Mouse (Mus musculus): ENCODE measurements at regions not wholly inside any gene's neighbourhood (a gene's known extent, or its start where the extent isn't known, plus 50 kb on each side); places are given as distances from the start of the nearest gene placed in this dataset.

DNA sequence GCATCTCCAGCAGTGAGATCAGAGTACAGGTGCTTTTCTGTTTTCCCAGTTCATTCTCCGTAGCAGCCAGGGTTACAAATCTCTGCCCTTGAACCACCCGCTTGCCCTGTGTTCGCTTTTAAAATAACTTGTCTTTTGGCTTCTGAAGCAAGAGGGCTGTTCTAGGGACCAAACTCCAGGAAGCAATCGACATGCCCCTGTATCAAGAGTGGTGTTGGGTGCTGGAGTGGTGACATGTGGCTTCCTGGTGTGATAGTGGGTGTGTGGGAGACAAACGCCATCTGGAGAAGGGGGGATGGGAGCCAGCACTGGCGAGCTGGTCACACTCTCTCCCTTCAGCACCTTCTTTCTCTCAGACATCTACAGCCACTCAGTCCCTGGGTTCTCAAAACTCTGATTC is 186.0 kb upstream of the Irx3 start:
- no peak for ATAC-seq (replicated peaks; ENCODE audit: low FRiP score, low TSS enrichment, poor library complexity, severe bottlenecking)

DNA sequence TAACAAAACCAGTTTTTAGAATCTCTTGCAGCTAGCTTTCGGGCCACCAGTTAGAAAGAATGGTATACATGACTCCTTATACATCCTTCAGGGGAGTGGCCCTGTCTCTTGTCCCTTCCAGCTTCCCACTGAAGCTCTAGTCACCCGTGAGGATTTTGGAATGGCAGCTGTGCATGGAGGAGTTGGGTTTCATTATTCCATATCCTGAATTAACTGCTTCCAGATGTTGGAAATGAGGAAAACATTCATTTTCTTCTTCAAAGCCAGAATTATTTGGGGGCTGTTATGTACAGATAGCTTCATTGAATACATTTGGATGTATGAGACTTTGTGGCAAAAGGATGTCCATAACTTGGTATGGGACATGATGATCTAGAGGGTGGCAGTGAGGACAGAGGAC is 181.3 kb upstream of the Irx3 start:
- ATAC-seq (replicated peaks; ENCODE audit: low FRiP score, low TSS enrichment, poor library complexity, severe bottlenecking): no peak

DNA sequence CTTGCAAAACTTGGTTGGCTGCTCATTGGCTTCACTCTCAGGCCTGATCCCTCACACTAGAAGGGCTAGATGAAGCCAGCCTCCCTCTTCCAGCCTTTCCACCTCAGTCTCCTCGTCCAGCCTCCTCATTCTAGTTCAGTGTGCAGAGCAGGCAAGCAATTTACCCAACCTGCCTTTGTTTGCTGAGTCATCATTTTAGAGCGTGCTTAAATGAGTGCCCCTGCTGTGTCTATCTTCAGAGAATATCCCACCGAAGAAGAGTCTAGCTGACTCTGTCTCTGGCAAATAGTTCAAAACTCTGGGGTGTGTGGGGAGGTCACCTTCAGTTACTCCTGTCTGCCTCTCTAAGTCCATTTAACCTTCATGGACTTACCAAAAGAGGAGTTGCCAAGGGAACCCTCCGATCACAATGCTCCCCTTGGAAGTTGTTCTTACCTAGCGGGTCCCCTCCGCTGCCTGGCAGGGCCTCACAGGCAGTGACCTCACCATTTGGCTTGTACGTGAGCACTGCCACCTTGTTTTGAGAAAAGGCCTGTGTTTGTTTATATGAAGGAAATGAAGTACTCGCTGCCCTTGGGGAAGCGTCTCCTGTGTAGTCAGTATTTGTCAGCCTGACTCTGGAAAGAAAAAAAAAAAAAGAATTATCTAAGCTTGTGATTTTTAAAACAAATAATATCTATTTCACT is 175.2 kb upstream of the Irx3 start:
- no peak for ATAC-seq (replicated peaks; ENCODE audit: low FRiP score, low TSS enrichment, poor library complexity, severe bottlenecking)

DNA sequence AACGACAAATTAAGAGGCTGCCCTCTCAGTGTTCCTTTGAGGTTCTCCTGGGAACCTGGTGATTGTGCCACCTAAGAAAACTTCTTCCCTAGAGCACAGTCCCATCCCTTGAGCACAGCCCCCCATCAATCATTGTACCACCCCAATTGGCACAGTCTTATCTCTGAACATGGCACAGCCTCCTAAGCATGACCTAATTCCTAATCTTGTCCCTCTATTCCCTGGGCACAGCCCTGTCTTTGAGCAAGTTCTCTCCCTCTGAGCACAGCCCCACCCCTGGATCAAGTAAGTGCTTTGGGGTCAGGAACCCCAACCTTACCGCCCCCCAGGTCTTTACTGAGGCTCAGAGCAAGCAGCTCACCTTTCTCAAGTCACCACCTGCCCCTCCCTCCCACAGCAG is 173.6 kb upstream of the Irx3 start:
- ATAC-seq (replicated peaks; ENCODE audit: low FRiP score, low TSS enrichment, poor library complexity, severe bottlenecking): no peak

DNA sequence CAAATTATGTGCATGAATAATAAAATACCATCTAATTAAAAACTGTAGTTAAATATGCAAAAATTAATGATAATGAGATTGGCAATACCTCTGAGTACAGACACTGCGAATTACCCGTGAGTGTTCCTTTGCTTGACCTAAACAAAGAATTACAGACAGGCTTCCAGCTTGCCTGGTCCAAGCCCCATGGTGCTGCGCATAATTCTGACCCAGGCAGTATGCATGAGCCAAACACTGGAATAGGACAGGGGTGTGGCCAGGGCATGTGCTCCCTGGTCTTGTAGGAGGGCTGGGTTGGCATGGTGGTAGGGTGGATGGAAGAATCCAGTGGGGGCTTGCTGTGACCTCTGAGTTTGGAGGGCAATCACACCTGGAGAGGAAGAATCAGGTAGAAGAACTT is 172.8 kb upstream of the Irx3 start:
- no peak for ATAC-seq (replicated peaks; ENCODE audit: low FRiP score, low TSS enrichment, poor library complexity, severe bottlenecking)

DNA sequence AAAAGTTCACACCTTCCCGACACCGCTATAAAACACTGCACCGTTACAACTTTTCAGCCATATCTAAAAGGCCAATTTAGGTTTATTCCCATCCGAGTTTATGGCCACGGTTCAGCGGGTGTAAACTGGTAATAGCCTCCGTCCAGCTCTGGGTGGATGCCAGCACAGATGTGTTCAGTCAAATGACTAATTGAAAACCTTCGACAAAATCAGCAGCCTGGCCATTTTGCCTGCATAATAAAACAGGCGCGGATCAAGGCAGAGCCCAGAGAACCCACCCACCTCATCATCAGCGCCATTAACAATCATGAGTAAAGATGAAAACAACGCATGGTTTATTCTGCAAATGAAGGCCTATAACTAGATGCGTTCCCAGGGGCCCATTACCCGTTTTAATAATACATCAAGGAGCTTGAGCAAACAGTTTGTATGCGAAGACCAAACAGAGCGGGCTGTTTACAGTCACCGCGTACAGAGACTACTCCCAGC is 172.1 kb upstream of the Irx3 start:
- no peak for ATAC-seq (replicated peaks; ENCODE audit: low FRiP score, low TSS enrichment, poor library complexity, severe bottlenecking)

DNA sequence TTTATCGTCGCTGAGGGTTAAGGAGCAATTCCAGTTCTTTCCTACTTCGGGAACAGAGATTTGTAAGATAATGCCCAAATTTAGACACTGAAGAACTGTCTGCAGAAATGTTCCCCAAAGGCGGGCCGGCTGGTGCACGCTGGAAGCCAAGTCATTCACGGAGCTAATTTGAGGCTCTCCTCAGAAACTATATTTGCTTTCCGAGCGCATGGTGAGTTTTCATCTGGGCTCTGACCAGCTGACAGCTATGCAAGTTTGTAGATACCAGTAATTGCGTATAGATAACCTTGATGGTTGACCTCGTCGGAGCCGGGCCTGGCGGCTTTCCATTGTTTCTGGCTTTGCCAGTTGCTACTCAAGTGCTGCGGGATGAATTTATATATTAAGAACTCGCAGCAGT is 165.5 kb upstream of the Irx3 start:
- no peak for ATAC-seq (replicated peaks; ENCODE audit: low FRiP score, low TSS enrichment, poor library complexity, severe bottlenecking)

DNA sequence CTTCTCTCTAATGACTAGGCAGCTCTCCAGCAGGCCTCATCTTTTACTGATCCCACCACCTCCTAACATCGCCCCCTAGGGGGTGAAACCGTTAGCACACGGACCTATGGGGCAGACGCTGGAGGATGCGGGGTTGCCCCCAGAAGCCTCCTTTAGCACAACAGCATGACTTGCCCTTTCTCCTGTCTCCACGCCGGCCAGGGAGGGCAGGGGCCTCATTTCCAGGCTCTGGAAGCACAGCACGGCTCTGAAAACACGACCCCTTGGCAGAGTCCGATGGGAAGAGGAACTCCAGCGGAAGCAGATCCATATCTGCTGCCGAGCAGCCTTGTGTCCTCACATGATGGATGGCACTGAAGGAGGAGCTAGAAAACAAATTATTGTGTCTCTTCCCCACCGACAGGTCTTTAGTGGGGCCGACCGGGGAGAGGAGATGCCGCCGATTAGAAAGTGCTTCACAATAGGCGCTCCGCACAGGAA is 165.1 kb upstream of the Irx3 start:
- peak; percentile 37; the same call in 1 of the 2 replicates for ATAC-seq (replicated peaks; ENCODE audit: low FRiP score, low TSS enrichment, poor library complexity, severe bottlenecking)

DNA sequence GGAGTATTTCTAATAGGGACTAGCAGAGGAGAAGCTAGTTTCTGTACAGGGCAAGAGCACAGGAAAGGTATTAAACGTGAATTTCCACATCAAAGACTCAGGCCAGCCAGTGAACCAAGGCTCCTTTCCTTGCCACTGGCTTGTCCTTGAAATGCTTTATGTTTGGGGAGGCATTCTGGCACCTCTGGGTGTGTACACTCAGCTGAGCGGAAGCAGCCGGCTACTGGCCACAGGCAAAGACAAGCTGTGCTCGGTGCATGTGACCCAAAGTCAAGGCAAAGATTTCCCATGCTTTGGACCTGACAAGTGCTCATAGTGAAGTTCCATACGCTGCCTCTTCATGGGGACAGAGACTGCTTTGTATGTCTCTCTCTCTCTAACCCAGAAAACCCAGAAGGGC is 159.8 kb upstream of the Irx3 start:
- ATAC-seq (replicated peaks; ENCODE audit: low FRiP score, low TSS enrichment, poor library complexity, severe bottlenecking): no peak

DNA sequence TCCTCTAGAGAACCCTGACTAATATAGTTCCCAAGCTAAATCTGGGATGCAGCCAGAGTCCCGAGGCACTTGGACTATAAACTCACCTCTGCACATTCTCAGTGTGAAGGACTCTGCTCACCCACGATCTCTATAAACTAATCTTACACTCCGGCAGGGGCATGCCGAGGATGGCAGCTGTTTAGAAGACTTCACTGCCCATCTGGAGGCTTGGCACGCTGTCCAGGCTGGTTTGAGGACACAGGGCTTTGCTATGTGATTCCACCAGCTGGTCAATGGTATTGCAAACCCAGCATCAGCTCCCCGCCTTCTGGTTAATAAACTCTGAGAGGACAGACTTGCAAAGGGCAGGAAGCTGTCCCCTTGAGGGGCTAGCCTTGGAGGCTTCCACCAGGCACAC is 153.3 kb upstream of the Irx3 start:
- no peak for ATAC-seq (replicated peaks; ENCODE audit: low FRiP score, low TSS enrichment, poor library complexity, severe bottlenecking)

DNA sequence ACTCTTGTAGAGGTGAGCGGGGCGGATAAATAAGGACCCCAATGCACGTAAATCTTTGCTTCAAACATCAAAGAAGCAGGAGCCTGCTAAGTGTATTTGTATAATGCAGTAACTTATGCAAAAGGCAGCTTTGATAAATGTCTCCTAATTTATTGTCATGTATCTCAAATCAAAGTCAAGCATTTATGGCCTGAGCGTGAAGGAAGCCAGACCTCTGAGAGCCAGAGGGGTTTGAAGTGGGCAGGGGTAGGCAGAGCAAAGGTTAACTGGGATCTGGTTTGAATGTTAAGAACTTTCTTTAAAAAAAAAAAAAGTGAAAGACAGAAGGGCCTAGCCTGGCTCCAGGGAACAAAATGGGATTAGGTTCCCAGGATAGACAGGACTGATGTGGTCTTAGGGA is 151.1 kb upstream of the Irx3 start:
- ATAC-seq (replicated peaks; ENCODE audit: low FRiP score, low TSS enrichment, poor library complexity, severe bottlenecking): no peak

DNA sequence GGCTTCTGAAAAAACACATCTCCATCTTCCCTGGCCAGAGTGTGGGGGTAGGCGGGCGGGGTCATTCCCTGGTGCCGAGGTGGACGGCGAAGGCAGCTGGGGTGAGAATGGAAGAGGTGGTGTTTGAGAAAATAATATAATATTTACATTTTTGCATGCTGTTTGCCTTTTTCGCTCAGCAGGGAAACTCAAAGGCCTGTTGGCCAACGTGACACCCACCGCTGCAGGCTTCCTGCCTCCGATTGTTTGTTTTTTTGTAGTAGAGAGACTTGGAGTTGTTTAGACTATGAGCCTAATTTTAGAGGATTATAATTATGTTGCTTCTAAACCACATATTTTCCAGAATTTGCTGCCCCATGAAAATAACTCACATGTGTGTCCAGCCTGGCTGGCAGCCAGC is 147.2 kb upstream of the Irx3 start:
- no peak for ATAC-seq (replicated peaks; ENCODE audit: low FRiP score, low TSS enrichment, poor library complexity, severe bottlenecking)

DNA sequence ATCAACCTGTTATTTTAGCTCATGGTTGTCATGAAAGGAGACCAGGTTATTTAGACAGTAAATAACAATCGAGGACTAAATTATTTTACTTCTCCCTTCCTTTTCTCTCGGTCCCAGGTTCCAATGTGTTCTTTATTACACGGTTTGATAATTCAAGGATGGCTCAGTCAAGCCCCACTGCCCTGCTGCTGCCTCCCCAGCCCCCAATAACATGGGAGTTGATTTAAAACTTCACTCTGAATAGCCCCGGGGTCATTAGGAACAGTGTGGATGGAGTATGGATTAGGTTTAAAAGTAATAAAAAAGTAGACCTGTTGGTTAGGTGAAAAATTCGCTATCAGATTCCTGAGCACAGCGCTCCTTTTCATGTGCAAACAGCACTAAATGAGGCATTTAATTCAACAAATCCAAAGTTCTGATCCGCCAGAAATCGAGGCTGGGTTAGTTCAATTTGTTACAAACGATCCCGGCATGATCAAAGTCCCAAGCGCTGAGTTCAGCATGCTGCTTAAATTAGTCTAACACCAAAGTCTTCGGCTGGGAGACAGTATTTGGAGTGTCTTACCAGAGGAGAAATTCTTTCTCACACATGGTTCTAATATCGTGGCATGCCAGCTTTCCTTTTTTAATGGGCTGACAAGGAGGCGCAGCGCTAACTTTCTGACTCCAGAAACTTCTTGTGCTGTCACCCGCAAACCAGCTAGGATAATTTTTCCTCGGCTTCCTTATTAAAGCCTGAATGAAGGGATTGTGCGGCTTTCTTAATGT is 146.5 kb upstream of the Irx3 start:
- no peak for ATAC-seq (replicated peaks; ENCODE audit: low FRiP score, low TSS enrichment, poor library complexity, severe bottlenecking)

DNA sequence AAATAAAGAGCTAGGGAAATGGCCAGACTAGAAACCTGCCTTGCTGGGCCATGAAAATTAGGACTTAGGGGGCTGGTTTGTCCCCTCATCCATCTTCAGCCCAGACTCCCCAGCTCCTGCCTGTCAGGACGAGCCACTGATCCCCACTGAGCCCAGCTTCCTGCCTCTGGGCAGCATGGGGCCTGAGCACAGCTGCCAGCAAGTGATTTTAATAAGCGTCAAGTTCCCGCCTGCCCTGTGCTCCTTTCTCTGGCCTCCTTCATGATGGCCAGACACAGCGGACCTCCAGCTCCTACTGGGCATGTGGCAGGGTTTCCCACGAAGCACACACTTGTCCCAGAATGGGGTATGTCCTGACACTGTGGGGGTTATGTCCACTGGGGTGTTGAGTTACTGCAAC is 139.1 kb upstream of the Irx3 start:
- no peak for ATAC-seq (replicated peaks; ENCODE audit: low FRiP score, low TSS enrichment, poor library complexity, severe bottlenecking)

DNA sequence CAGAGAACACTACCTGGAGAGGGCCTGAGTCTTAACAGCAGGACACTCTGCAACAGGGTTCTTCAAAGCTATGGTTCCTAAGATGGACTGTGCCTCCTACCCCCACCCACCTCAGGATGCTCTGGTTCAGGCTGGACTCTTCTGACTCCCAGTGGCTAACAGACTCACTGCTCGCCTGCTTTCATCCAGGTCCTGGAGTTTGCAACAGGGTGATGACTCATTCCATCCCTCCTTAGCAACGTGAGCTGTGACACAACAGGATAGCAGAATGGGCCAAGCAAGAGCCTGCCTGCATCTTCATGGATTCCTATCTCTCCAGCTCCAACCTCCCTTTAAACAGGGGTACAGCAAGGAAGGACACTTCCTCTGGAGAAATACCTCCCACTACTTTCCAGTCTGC is 135.4 kb upstream of the Irx3 start:
- ATAC-seq (replicated peaks; ENCODE audit: low FRiP score, low TSS enrichment, poor library complexity, severe bottlenecking): no peak

DNA sequence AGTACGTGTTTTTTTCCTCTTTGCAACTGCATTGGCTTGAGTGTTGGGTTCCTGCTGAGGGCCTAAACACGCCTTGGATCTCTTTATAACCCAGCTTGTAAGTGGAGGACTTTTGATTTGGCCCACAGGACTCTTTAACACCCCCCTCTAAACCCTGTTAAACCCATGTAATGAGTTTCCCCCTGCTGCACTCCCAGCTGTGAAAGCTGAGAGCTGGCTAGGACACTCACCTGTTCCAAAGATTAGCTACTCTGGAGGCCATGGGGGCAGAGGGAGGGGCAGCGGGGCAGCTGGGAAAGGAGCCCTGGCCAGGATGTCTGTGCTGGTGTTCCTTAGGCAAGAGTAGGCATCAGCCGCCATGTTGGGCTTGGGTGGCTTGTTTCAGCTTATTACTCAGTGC is 128.7 kb upstream of the Irx3 start:
- ATAC-seq (replicated peaks; ENCODE audit: low FRiP score, low TSS enrichment, poor library complexity, severe bottlenecking): no peak

DNA sequence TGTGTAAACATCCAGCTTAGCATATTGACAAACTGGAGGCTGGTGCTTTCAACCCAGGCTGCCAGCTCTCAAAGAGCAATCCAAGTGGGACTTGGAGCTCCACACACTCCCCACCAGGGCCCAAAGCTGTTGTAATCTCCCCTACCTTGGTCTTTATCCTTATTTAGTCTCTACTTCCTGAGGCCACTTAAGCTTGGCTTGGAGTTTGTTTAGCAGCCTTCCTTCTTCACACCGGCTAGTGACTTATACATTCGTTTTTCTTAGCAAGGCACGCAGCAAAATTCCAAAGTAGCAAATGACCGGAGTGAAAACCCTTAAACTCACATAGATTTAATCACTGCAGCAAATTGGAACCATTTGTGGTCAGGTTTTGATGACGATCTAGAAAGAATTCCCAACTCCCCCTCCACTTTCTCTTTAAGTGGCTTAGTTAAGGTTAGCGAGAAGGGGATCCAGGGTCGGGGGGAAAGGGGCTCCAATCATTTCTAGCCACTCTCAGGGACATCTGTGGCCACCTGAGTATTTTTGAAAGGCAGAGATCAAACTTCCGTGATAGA is 124.2 kb upstream of the Irx3 start:
- ATAC-seq (replicated peaks; ENCODE audit: low FRiP score, low TSS enrichment, poor library complexity, severe bottlenecking): no peak

DNA sequence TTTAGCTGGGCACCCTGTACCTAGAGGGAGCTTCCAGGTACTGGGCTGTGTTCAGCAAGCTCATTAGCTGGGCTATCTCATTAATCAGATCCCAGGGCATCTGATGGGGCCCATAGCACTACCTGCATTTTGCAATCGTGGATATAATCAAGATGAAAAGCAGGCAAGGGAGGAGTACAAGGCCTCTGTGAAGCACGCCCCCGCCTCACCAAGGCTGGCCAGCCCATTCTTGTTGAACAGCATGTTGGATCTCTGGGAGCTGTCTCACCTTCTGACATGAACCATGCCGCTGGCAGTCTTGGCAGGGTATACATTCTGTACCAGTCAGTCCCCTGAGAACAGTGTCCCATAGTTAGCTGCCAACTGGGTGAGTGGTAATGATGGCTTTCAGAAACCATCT is 122.3 kb upstream of the Irx3 start:
- no peak for ATAC-seq (replicated peaks; ENCODE audit: low FRiP score, low TSS enrichment, poor library complexity, severe bottlenecking)

DNA sequence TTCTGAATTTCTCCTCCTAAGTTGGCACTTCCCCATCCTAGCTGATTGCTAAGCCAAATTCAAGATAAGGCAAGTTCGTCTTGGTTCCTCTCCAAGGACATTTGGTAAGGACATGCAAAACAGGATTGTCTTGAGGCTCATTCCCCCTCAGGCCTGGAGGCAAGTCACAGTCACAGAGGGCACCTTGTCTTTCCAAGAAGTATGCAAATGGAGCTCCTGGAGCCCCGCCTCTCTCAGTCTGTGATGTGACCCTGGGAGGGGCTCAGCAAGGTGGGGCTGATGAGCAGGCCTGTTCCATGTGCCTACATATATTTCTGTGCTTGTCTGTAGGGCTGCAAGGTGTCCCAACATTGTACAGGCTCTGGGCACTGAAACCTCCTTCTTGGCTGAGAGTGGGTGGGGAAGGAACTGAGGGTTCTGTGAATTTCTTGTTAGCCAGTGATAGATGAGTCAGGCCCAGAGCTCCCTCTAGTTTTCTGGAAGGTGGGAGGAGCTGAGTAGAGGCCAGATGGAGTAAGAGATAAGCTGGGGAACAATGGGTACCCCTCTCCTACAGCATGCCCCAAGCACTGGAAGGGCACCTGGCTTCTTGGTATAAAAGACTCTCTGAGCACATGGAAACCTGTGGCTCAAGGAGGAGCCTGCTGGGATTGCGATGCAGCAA is 120.5 kb upstream of the Irx3 start:
- peak; percentile 55; the same call in 1 of the 2 replicates for ATAC-seq (replicated peaks; ENCODE audit: low FRiP score, low TSS enrichment, poor library complexity, severe bottlenecking)

DNA sequence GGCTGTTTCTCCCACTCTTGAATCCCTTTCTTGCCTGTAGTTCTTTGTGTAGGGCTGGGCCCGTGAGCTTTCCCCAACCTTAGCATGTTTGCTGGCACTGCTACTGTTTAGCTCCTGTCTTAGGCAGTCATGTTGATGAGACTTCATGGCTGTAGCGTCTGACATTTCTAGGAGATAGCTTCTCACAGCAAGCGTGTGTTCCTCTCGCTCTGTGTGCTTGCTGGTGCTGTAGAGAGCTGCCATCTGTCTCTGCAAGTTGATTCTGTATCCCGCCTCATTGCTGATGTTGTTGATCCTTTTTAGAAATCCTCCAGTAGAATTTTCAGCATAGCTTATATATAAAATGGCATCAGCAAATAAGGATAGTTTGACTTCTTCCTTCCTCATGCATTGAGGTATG is 116.0 kb upstream of the Irx3 start:
- ATAC-seq (replicated peaks; ENCODE audit: low FRiP score, low TSS enrichment, poor library complexity, severe bottlenecking): no peak
